Mouse (Mus musculus) left cerebral cortex, adult 18-20 months (tissue): ENCODE data around the gene Stac3. TPM values are rescaled to one million over a fixed set of nuclear protein-coding genes. Genes with fewer than 3 reads are reported as not detected.

ENCODE experiments used
- total RNA-seq, 2 experiments: library from RNA; stranded (reverse); gene quantifications; 2 replicates each; pipeline ENCODE4 v1.2.3; 2021

Stac3 gene
- total RNA-seq, 2 experiments from 2014 or later = 3.9 to 4.8 TPM

Other genes starting within 250 kb of the Stac3 start
- 1,000 to 10,000 TPM; 1,032 to 1,108 TPM for gene Kif5a, start 238.3 kb upstream of the Stac3 start, total RNA-seq
- 100 to 1,000 TPM; 260 TPM for gene Dctn2, start 235.3 kb upstream of the Stac3 start, total RNA-seq
- 10 to 100 TPM; 43.5 to 46.3 TPM for gene Mbd6, start 212.7 kb upstream of the Stac3 start, total RNA-seq
- gene Mars, start 189.9 kb upstream of the Stac3 start, total RNA-seq = 10 to 100 TPM; 53.3 to 57.9 TPM
- 1 to 10 TPM; 1.1 TPM for gene Arhgap9, start 179.7 kb upstream of the Stac3 start, total RNA-seq
- 1 to 10 TPM; 3.0 to 4.4 TPM for gene Gli1, start 159.7 kb upstream of the Stac3 start, total RNA-seq
- under 1 TPM; 0.07 to 0.14 TPM for gene Inhbe, start 147.3 kb upstream of the Stac3 start, total RNA-seq
- not detected for gene Inhbc, start 131.3 kb upstream of the Stac3 start, total RNA-seq
- 100 to 1,000 TPM; 317 to 326 TPM for gene R3hdm2, start 121.4 kb upstream of the Stac3 start, total RNA-seq
- 1 to 10 TPM; 3.5 to 5.2 TPM for gene Ndufa4l2, start 13.3 kb downstream of the Stac3 start, total RNA-seq
- 10 to 100 TPM; 23.4 to 27.0 TPM for gene Shmt2, start 20.8 kb downstream of the Stac3 start, total RNA-seq
- gene Nxph4, start 32.9 kb downstream of the Stac3 start, total RNA-seq = 1 to 10 TPM; 7.6 to 8.3 TPM
- 100 to 1,000 TPM; 264 to 276 TPM for gene Lrp1, start 119.5 kb downstream of the Stac3 start, total RNA-seq
- gene Stat6, start 141.3 kb downstream of the Stac3 start, total RNA-seq = 10 to 100 TPM; 15.9 to 17.8 TPM
- 1 to 10 TPM; 4.6 to 5.1 TPM for gene Nemp1, start 165.2 kb downstream of the Stac3 start, total RNA-seq
- gene Nab2, start 166.9 kb downstream of the Stac3 start, total RNA-seq = 10 to 100 TPM; 58.2 to 71.7 TPM
- gene Myo1a, start 203.5 kb downstream of the Stac3 start, total RNA-seq = under 1 TPM; 0.77 to 0.88 TPM
- 10 to 100 TPM; 16.4 to 17.1 TPM for gene Tac2, start 222.8 kb downstream of the Stac3 start, total RNA-seq
- 1 to 10 TPM; 9.6 to 9.9 TPM for gene Zbtb39, start 237.9 kb downstream of the Stac3 start, total RNA-seq